Mouse (Mus musculus): ENCODE measurements around the gene Wfdc17. TPM values are rescaled to one million over a fixed set of nuclear protein-coding genes. Genes with fewer than 3 reads are reported as not detected.

Wfdc17 gene
- polyA plus RNA-seq, 1 experiment from 2014 or later: 2.7 TPM

GRCm38 (mm10) chr11:83741841-83742240, 38.0 kb downstream of the Wfdc17 start:
- H3K27ac ChIP-seq (replicated peaks): no peak overlapping the region
- no peaks in the 10 kb centered on the region for H3K27me3 ChIP-seq (ENCODE audit: control insufficient read depth, insufficient read depth, low read length)
- no peaks in the 10 kb centered on the region for H3K9me3 ChIP-seq (ENCODE audit: control insufficient read depth, low read length)
- H3K36me3 ChIP-seq (ENCODE audit: control insufficient read depth, insufficient read depth, low read length): no peaks in the 10 kb centered on the region
- no peak overlapping the region for H3K4me3 ChIP-seq (ENCODE audit: low read depth, low read length)
- DNase-seq (ENCODE audit: low spot score) (no peak), ATAC-seq (ENCODE audit: low FRiP score, low TSS enrichment) (no peak)
- no peak for TF ChIP-seq EP300 (optimal IDR thresholded peaks at IDR 0.05)
- TF ChIP-seq CTCF (IDR thresholded peaks at IDR 0.05; ENCODE audit: low read depth): no peak
- H3K9ac ChIP-seq (ENCODE audit: low read length): no peak overlapping the region
- 64% methylated on average over 5 of the region's 5 CpGs for WGBS
- no peak overlapping the region for H3K4me2 ChIP-seq (replicated peaks; ENCODE audit: low read depth)
- no peaks in the 10 kb centered on the region for H3K4me1 ChIP-seq (replicated peaks; ENCODE audit: control insufficient read depth, insufficient read depth)

GRCm38 (mm10) chr11:83742731-83743355, 39.1 kb downstream of the Wfdc17 start:
- DNase-seq (ENCODE audit: low spot score): no peak
- TF ChIP-seq EP300 (optimal IDR thresholded peaks at IDR 0.05) (no peak), CTCF (IDR thresholded peaks at IDR 0.05; ENCODE audit: low read depth) (no peak)
- H3K4me1 ChIP-seq (replicated peaks; ENCODE audit: control insufficient read depth, insufficient read depth): no peaks in the 10 kb centered on the region
- H3K9ac ChIP-seq (ENCODE audit: low read length): no peak overlapping the region
- H3K36me3 ChIP-seq (ENCODE audit: control insufficient read depth, insufficient read depth, low read length): no peaks in the 10 kb centered on the region
- H3K9me3 ChIP-seq (ENCODE audit: control insufficient read depth, low read length): no peaks in the 10 kb centered on the region
- H3K27me3 ChIP-seq (ENCODE audit: control insufficient read depth, insufficient read depth, low read length): no peaks in the 10 kb centered on the region
- WGBS: 69% methylated on average over 9 of the region's 9 CpGs
- no peak overlapping the region for H3K4me3 ChIP-seq (ENCODE audit: low read depth, low read length)
- no peak for ATAC-seq (ENCODE audit: low FRiP score, low TSS enrichment)
- H3K27ac ChIP-seq (replicated peaks): no peak overlapping the region
- H3K4me2 ChIP-seq (replicated peaks; ENCODE audit: low read depth): no peak overlapping the region

- Histone ChIP-seq H3K4me2 (replicated peaks; ENCODE audit: low read depth) (no peak overlapping the region), H3K4me1 (replicated peaks; ENCODE audit: control insufficient read depth, insufficient read depth) (no peaks in the 10 kb centered on the region), H3K9ac (ENCODE audit: low read length) (no peak overlapping the region), H3K9me3 (ENCODE audit: control insufficient read depth, low read length) (no peaks in the 10 kb centered on the region), H3K27me3 (ENCODE audit: control insufficient read depth, insufficient read depth, low read length) (no peaks in the 10 kb centered on the region), H3K36me3 (ENCODE audit: control insufficient read depth, insufficient read depth, low read length) (no peaks in the 10 kb centered on the region), H3K27ac (replicated peaks) (no peak overlapping the region), H3K4me3 (ENCODE audit: low read depth, low read length) (no peak overlapping the region)
- TF ChIP-seq EP300 (optimal IDR thresholded peaks at IDR 0.05): no peak
- no peak for TF ChIP-seq CTCF (IDR thresholded peaks at IDR 0.05; ENCODE audit: low read depth)
- no peak for DNase-seq (ENCODE audit: low spot score)
- WGBS: 72% methylated on average over 3 of the region's 3 CpGs
- no peak for ATAC-seq (ENCODE audit: low FRiP score, low TSS enrichment)
These were observed 39.7 kb downstream of the Wfdc17 start for GRCm38 (mm10) chr11:83743525-83743924.

GRCm38 (mm10) chr11:83746152-83746551, 42.4 kb downstream of the Wfdc17 start:
- no peak overlapping the region for H3K4me2 ChIP-seq (replicated peaks; ENCODE audit: low read depth)
- H3K27me3 ChIP-seq (ENCODE audit: control insufficient read depth, insufficient read depth, low read length): no peaks in the 10 kb centered on the region
- H3K36me3 ChIP-seq (ENCODE audit: control insufficient read depth, insufficient read depth, low read length): no peaks in the 10 kb centered on the region
- H3K4me3 ChIP-seq (ENCODE audit: low read depth, low read length): no peak overlapping the region
- WGBS: 53% methylated on average over 4 of the region's 4 CpGs
- no peak for DNase-seq (ENCODE audit: low spot score)
- no peak for TF ChIP-seq CTCF (IDR thresholded peaks at IDR 0.05; ENCODE audit: low read depth)
- no peak for TF ChIP-seq EP300 (optimal IDR thresholded peaks at IDR 0.05)
- no peaks in the 10 kb centered on the region for H3K4me1 ChIP-seq (replicated peaks; ENCODE audit: control insufficient read depth, insufficient read depth)
- no peak overlapping the region for H3K9ac ChIP-seq (ENCODE audit: low read length)
- ATAC-seq (ENCODE audit: low FRiP score, low TSS enrichment): no peak
- H3K27ac ChIP-seq (replicated peaks): no peak overlapping the region
- H3K9me3 ChIP-seq (ENCODE audit: control insufficient read depth, low read length): no peaks in the 10 kb centered on the region

- ATAC-seq (ENCODE audit: low FRiP score, low TSS enrichment) (no peak), DNase-seq (ENCODE audit: low spot score) (no peak)
- WGBS: 73% methylated on average over 5 of the region's 5 CpGs
- H3K27ac ChIP-seq (replicated peaks): no peak within 1 kb of the TSS
- H3K9ac ChIP-seq (ENCODE audit: low read length): no peak within 1 kb of the TSS
- H3K4me2 ChIP-seq (replicated peaks; ENCODE audit: low read depth): no peak within 1 kb of the TSS
- H3K9me3 ChIP-seq (ENCODE audit: control insufficient read depth, low read length): no peaks in the 10 kb centered on the region
- no peak within 1 kb of the TSS for H3K4me3 ChIP-seq (ENCODE audit: low read depth, low read length)
- no peaks in the 10 kb centered on the region for H3K36me3 ChIP-seq (ENCODE audit: control insufficient read depth, insufficient read depth, low read length)
- TF ChIP-seq EP300 (optimal IDR thresholded peaks at IDR 0.05) (no peak), CTCF (IDR thresholded peaks at IDR 0.05; ENCODE audit: low read depth) (no peak)
- H3K27me3 ChIP-seq (ENCODE audit: control insufficient read depth, insufficient read depth, low read length): no peaks in the 10 kb centered on the region
- H3K4me1 ChIP-seq (replicated peaks; ENCODE audit: control insufficient read depth, insufficient read depth): no peaks in the 10 kb centered on the region
These were observed 42.9 kb downstream of the Wfdc17 start, which contains the start of gene Wfdc21 for GRCm38 (mm10) chr11:83746681-83747080. TSS of gene Wfdc21 (plus strand) at chr11:83746940.

- H3K36me3 ChIP-seq (ENCODE audit: control insufficient read depth, insufficient read depth, low read length): no peaks in the 10 kb centered on the region
- WGBS: 65% methylated on average over 6 of the region's 6 CpGs
- no peak overlapping the region for H3K27ac ChIP-seq (replicated peaks)
- TF ChIP-seq EP300 (optimal IDR thresholded peaks at IDR 0.05) (no peak), CTCF (IDR thresholded peaks at IDR 0.05; ENCODE audit: low read depth) (no peak)
- H3K4me3 ChIP-seq (ENCODE audit: low read depth, low read length): no peak overlapping the region
- DNase-seq (ENCODE audit: low spot score) (no peak), ATAC-seq (ENCODE audit: low FRiP score, low TSS enrichment) (no peak)
- no peak overlapping the region for H3K9ac ChIP-seq (ENCODE audit: low read length)
- H3K9me3 ChIP-seq (ENCODE audit: control insufficient read depth, low read length): no peaks in the 10 kb centered on the region
- H3K27me3 ChIP-seq (ENCODE audit: control insufficient read depth, insufficient read depth, low read length): no peaks in the 10 kb centered on the region
- no peak overlapping the region for H3K4me2 ChIP-seq (replicated peaks; ENCODE audit: low read depth)
- H3K4me1 ChIP-seq (replicated peaks; ENCODE audit: control insufficient read depth, insufficient read depth): no peaks in the 10 kb centered on the region
These were observed 43.8 kb downstream of the Wfdc17 start for GRCm38 (mm10) chr11:83747376-83748265.
